ENCODE assay signal across 13 mouse cellular contexts in genomic region chr7:58787585-58787984, GRCm38 (mm10).
DNase-seq lines count a peak whose midpoint lies in the region; ATAC-seq lines count a peak whose summit lies in the region.
"Had no signal": no experiment of that assay in that cellular context is flagged by ENCODE, and none has a peak within 500 bp of the region (broad histone marks: within the 10 kb centered on the region; RNA-seq: fewer than 3 reads in every experiment).

No protein-coding gene starts in this region.

- H3K36me3 ChIP-seq in heart, embryonic 14.5 days (ENCODE audit: control insufficient read depth, insufficient read depth, low read length) = no peaks in the 10 kb centered on the region
- H3K36me3 ChIP-seq in midbrain, embryonic 13.5 days = no peaks in the 10 kb centered on the region
- peaks cover 5% of the 10 kb centered on the region; the same call in 1 of the 2 replicates for H3K36me3 ChIP-seq in midbrain, embryonic 10.5 days
- no peaks in the 10 kb centered on the region for H3K36me3 ChIP-seq in hindbrain, embryonic 13.5 days
- H3K36me3 ChIP-seq in neural tube, embryonic 13.5 days = no peaks in the 10 kb centered on the region

- peak overlapping the region; percentile 91 to 92 for H3K27ac ChIP-seq in heart, embryonic 14.5 days (replicated peaks in 1 of 2; ENCODE audit: control insufficient read depth in 1 of 2, insufficient read depth in 1 of 2, low read depth in 2 of 2, low read length in 2 of 2)
- H3K27ac ChIP-seq in midbrain, embryonic 13.5 days = peak overlapping the region; percentile 69
- H3K27ac ChIP-seq in midbrain, embryonic 10.5 days (replicated peaks) = no peak overlapping the region
- peak overlapping the region; percentile 88 for H3K27ac ChIP-seq in hindbrain, embryonic 13.5 days
- H3K27ac ChIP-seq in neural tube, embryonic 13.5 days (replicated peaks) = peak overlapping the region; percentile 78

- no peaks in the 10 kb centered on the region for H3K27me3 ChIP-seq in heart, embryonic 14.5 days (ENCODE audit: control insufficient read depth, insufficient read depth, low read length)
- H3K27me3 ChIP-seq in midbrain, embryonic 13.5 days = no peaks in the 10 kb centered on the region
- H3K27me3 ChIP-seq in midbrain, embryonic 10.5 days (ENCODE audit: low read depth, poor library complexity, severe bottlenecking) = no peaks in the 10 kb centered on the region
- H3K27me3 ChIP-seq in hindbrain, embryonic 13.5 days = no peaks in the 10 kb centered on the region
- no peaks in the 10 kb centered on the region for H3K27me3 ChIP-seq in neural tube, embryonic 13.5 days
- H3K27me3 ChIP-seq: megakaryocyte, embryonic 14.5 days had no signal

- no peak for ATAC-seq in heart, embryonic 14.5 days (ENCODE audit: insufficient number of reproducible peaks, insufficient read depth, low FRiP score, low read depth)
- no peak; the same call in 1 of the 2 replicates for ATAC-seq in midbrain, embryonic 13.5 days
- ATAC-seq in hindbrain, embryonic 13.5 days (ENCODE audit: low FRiP score) = no peak
- peak; percentile 36 for ATAC-seq in neural tube, embryonic 13.5 days (ENCODE audit: low read depth)

- 48% methylated on average over 4 of the region's 4 CpGs for WGBS in heart, embryonic 14.5 days
- 30% methylated on average over 4 of the region's 4 CpGs for WGBS in midbrain, embryonic 13.5 days
- WGBS in midbrain, embryonic 10.5 days = 47% methylated on average over 4 of the region's 4 CpGs
- WGBS in hindbrain, embryonic 13.5 days = 51% methylated on average over 4 of the region's 4 CpGs
- 52% methylated on average over 4 of the region's 4 CpGs for WGBS in neural tube, embryonic 13.5 days

- no peaks in the 10 kb centered on the region for H3K9me3 ChIP-seq in heart, embryonic 14.5 days (ENCODE audit: control insufficient read depth, low read length)
- no peaks in the 10 kb centered on the region for H3K9me3 ChIP-seq in midbrain, embryonic 13.5 days
- no peaks in the 10 kb centered on the region for H3K9me3 ChIP-seq in midbrain, embryonic 10.5 days (replicated peaks)
- no peaks in the 10 kb centered on the region for H3K9me3 ChIP-seq in hindbrain, embryonic 13.5 days
- H3K9me3 ChIP-seq in neural tube, embryonic 13.5 days = no peaks in the 10 kb centered on the region
- H3K9me3 ChIP-seq: megakaryocyte, embryonic 14.5 days had no signal

- H3K4me3 ChIP-seq in heart, embryonic 14.5 days (ENCODE audit: control insufficient read depth in 1 of 2, insufficient read depth in 1 of 2, low read depth in 1 of 2, low read length in 2 of 2) = no peak overlapping the region
- no peak overlapping the region for H3K4me3 ChIP-seq in midbrain, embryonic 13.5 days (replicated peaks)
- no peak overlapping the region for H3K4me3 ChIP-seq in midbrain, embryonic 10.5 days
- no peak overlapping the region for H3K4me3 ChIP-seq in hindbrain, embryonic 13.5 days
- H3K4me3 ChIP-seq in neural tube, embryonic 13.5 days = no peak overlapping the region
- H3K4me3 ChIP-seq: erythroblast, embryonic 14.5 days; left cerebral cortex, adult 2 months; megakaryocyte, embryonic 14.5 days had no signal

- peaks cover 18 to 35% of the 10 kb centered on the region in 2 experiments for H3K4me1 ChIP-seq in heart, embryonic 14.5 days (ENCODE audit: control insufficient read depth in 2 of 2, insufficient read depth in 2 of 2, low read length in 2 of 2)
- H3K4me1 ChIP-seq in midbrain, embryonic 13.5 days (replicated peaks) = peaks cover 30% of the 10 kb centered on the region
- H3K4me1 ChIP-seq in midbrain, embryonic 10.5 days = peaks cover 20% of the 10 kb centered on the region
- peaks cover 26% of the 10 kb centered on the region for H3K4me1 ChIP-seq in hindbrain, embryonic 13.5 days (replicated peaks)
- H3K4me1 ChIP-seq in neural tube, embryonic 13.5 days (replicated peaks) = peaks cover 31% of the 10 kb centered on the region

- H3K4me2 ChIP-seq in heart, embryonic 14.5 days (ENCODE audit: low read length) = no peak overlapping the region
- no peak overlapping the region for H3K4me2 ChIP-seq in midbrain, embryonic 13.5 days (replicated peaks)
- no peak overlapping the region for H3K4me2 ChIP-seq in hindbrain, embryonic 13.5 days
- H3K4me2 ChIP-seq in neural tube, embryonic 13.5 days = no peak overlapping the region

- H3K9ac ChIP-seq in heart, embryonic 14.5 days (ENCODE audit: low read length) = 0 out of 2 replicates have a peak overlapping the region, but pooled peaks have one; percentile 21
- no peak overlapping the region for H3K9ac ChIP-seq in midbrain, embryonic 13.5 days (replicated peaks)
- H3K9ac ChIP-seq in hindbrain, embryonic 13.5 days = no peak overlapping the region
- no peak overlapping the region for H3K9ac ChIP-seq in neural tube, embryonic 13.5 days

- no peak for DNase-seq in heart, adult 8-10 months (ENCODE audit: low spot score)
- no peak for DNase-seq in midbrain, embryonic 10.5 days (ENCODE audit: low spot score)
- no peak for DNase-seq in adrenal gland, postnatal 14 days
- no peak for DNase-seq in urinary bladder, postnatal 25 days (ENCODE audit: low spot score)
- DNase-seq: adrenal gland, postnatal 10 days; kidney, postnatal 25 days had no signal
